Mouse (Mus musculus) liver, adult 2 months (tissue): ENCODE results near the gene Cenpm.

Source experiments
- CTCF ChIP-seq: fragments of 200-500 bp; IDR thresholded peaks from 2 replicates; pipeline ENCODE4 v1.5.1; 2011; ENCODE audit warnings: low read depth, low read length, control low read depth
- POLR2A ChIP-seq: fragments of 200-500 bp; IDR thresholded peaks from 2 replicates; pipeline ENCODE4 v1.6.1; 2011; ENCODE audit warnings: low read length, control low read depth; ENCODE audit not compliant: insufficient read depth; ENCODE audit errors: extremely low read depth

- TF ChIP-seq POLR2A: no peak
- no peak for TF ChIP-seq CTCF
These were observed 820 bp downstream of the Cenpm start for GRCm38 (mm10) chr15:82243742-82244114.
